Mouse (Mus musculus): ENCODE results near the gene Med1. TPM values are rescaled to one million over a fixed set of nuclear protein-coding genes. Genes with fewer than 3 reads are reported as not detected.

Gene Med1
- total and polyA plus RNA-seq, 3 experiments: 16.6 to 168 (median 44.2) TPM

GRCm38 (mm10) chr11:98137836-98138235 lies 55.3 kb downstream of the Med1 start:
- no peaks in the 10 kb centered on the region for H3K9me3 ChIP-seq (replicated peaks)
- DNase-seq (ENCODE audit: low spot score) (no peak), ATAC-seq (ENCODE audit: extremely low read depth, insufficient number of reproducible peaks, low FRiP score, poor library complexity, severe bottlenecking) (no peak)
- TF ChIP-seq GATA2 (IDR thresholded peaks at IDR 0.05; ENCODE audit: borderline replicate concordance, low read depth, low read length): no peak
- no peak for TF ChIP-seq POLR2AphosphoS5 (IDR thresholded peaks at IDR 0.05; ENCODE audit: insufficient replicate concordance, low read depth, low read length)
- TF ChIP-seq TAL1 (conservative IDR thresholded peaks at IDR 0.05; ENCODE audit: low read depth, low read length): no peak
- TF ChIP-seq CTCF (IDR thresholded peaks at IDR 0.05; ENCODE audit: low read depth, low read length): no peak
- H3K36me3 ChIP-seq (replicated peaks): peaks cover 62% of the 10 kb centered on the region
- no peaks in the 10 kb centered on the region for H3K27me3 ChIP-seq (ENCODE audit: insufficient read depth, low read length)
- H3K4me1 ChIP-seq (ENCODE audit: insufficient read depth, low read depth, low read length): peaks cover 7% of the 10 kb centered on the region
- H3K4me3 ChIP-seq (ENCODE audit: low read depth, low read length): no peak overlapping the region; the same call in 1 of the 2 replicates

- Histone ChIP-seq H3K4me1 (ENCODE audit: insufficient read depth, low read depth, low read length) (peaks cover 7% of the 10 kb centered on the region), H3K9me3 (replicated peaks) (no peaks in the 10 kb centered on the region), H3K36me3 (replicated peaks) (peaks cover 48% of the 10 kb centered on the region), H3K4me3 (ENCODE audit: low read depth, low read length) (no peak overlapping the region), H3K27me3 (ENCODE audit: insufficient read depth, low read length) (no peaks in the 10 kb centered on the region)
- ATAC-seq (ENCODE audit: extremely low read depth, insufficient number of reproducible peaks, low FRiP score, poor library complexity, severe bottlenecking) (no peak), DNase-seq (ENCODE audit: low spot score) (no peak)
- TF ChIP-seq CTCF (IDR thresholded peaks at IDR 0.05; ENCODE audit: low read depth, low read length) (no peak), POLR2AphosphoS5 (IDR thresholded peaks at IDR 0.05; ENCODE audit: insufficient replicate concordance, low read depth, low read length) (no peak), GATA2 (IDR thresholded peaks at IDR 0.05; ENCODE audit: borderline replicate concordance, low read depth, low read length) (no peak), GATA1 (IDR thresholded peaks at IDR 0.05; ENCODE audit: borderline replicate concordance, low read length) (no peak), TAL1 (conservative IDR thresholded peaks at IDR 0.05; ENCODE audit: low read depth, low read length) (no peak)
Observed at GRCm38 (mm10) chr11:98134951-98135350, 58.1 kb downstream of the Med1 start.

- no peak overlapping the region for H3K4me3 ChIP-seq (ENCODE audit: low read depth, low read length)
- no peak for DNase-seq (ENCODE audit: low spot score)
Observed at GRCm38 (mm10) chr11:98123424-98123823, 69.7 kb downstream of the Med1 start.

DNA sequence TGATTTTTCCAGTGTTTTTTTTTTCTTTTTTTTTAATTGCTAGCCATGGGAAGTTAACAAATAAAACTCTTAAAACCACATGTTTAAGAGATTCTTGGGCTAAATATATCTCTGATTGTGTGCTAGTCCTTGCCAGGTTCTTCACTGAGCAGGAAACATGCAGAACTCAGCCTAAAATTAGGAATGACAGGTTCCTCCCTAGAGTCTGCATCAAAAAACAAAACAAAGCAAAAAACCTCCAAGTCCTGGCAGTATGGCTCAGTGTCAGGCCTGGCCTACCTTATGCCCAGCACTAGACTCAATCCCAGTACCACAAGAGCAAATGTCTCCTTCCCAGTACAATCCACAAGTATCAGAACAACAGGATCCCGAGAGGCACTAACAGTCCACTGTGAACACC lies 78.7 kb downstream of the Med1 start:
- Histone ChIP-seq H3K4me3 (ENCODE audit: low read depth, low read length) (no peak overlapping the region), H3K27me3 (ENCODE audit: insufficient read depth, low read length) (no peaks in the 10 kb centered on the region), H3K4me1 (ENCODE audit: insufficient read depth, low read depth, low read length) (no peaks in the 10 kb centered on the region), H3K36me3 (replicated peaks) (peaks cover 82% of the 10 kb centered on the region), H3K9me3 (replicated peaks) (no peaks in the 10 kb centered on the region)
- DNase-seq (ENCODE audit: low spot score) (no peak), ATAC-seq (ENCODE audit: extremely low read depth, insufficient number of reproducible peaks, low FRiP score, poor library complexity, severe bottlenecking) (no peak)
- TF ChIP-seq TAL1 (conservative IDR thresholded peaks at IDR 0.05; ENCODE audit: low read depth, low read length) (no peak), GATA1 (IDR thresholded peaks at IDR 0.05; ENCODE audit: borderline replicate concordance, low read length) (no peak), GATA2 (IDR thresholded peaks at IDR 0.05; ENCODE audit: borderline replicate concordance, low read depth, low read length) (no peak), POLR2AphosphoS5 (IDR thresholded peaks at IDR 0.05; ENCODE audit: insufficient replicate concordance, low read depth, low read length) (no peak), CTCF (IDR thresholded peaks at IDR 0.05; ENCODE audit: low read depth, low read length) (no peak)

More at GRCm38 (mm10) chr11:98123424-98123823, 69.7 kb downstream of the Med1 start:
- Histone ChIP-seq H3K9me3 (replicated peaks) (no peaks in the 10 kb centered on the region), H3K36me3 (replicated peaks) (peaks cover 79% of the 10 kb centered on the region), H3K4me1 (ENCODE audit: insufficient read depth, low read depth, low read length) (no peaks in the 10 kb centered on the region; the same call in 1 of the 2 replicates), H3K27me3 (ENCODE audit: insufficient read depth, low read length) (no peaks in the 10 kb centered on the region)
- no peak for ATAC-seq (ENCODE audit: extremely low read depth, insufficient number of reproducible peaks, low FRiP score, poor library complexity, severe bottlenecking)
- no peak for TF ChIP-seq GATA2 (IDR thresholded peaks at IDR 0.05; ENCODE audit: borderline replicate concordance, low read depth, low read length)

DNA sequence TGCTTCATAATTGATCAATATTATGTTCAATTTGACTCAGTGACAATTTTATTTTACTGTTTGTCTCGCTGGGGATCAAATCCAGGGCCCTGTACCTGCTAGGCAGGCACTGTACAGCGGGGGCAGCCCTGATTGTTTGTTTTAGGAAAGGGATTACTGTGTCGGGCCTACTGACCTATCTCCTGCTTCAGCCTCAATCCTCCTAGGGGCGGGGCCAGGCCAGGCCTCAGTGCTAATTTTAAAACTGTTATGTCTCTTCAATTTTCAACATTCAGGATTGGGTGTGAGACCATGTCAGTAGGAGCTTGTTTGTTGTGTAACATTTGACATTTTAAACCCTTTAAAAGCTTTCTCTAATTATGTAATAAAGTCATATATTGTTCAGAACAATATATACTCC lies 79.6 kb downstream of the Med1 start:
- no peak for ATAC-seq (ENCODE audit: extremely low read depth, insufficient number of reproducible peaks, low FRiP score, poor library complexity, severe bottlenecking)
- Histone ChIP-seq H3K9me3 (replicated peaks) (no peaks in the 10 kb centered on the region), H3K36me3 (replicated peaks) (peaks cover 82% of the 10 kb centered on the region), H3K4me1 (ENCODE audit: insufficient read depth, low read depth, low read length) (no peaks in the 10 kb centered on the region), H3K4me3 (ENCODE audit: low read depth, low read length) (no peak overlapping the region), H3K27me3 (ENCODE audit: insufficient read depth, low read length) (no peaks in the 10 kb centered on the region)
- TF ChIP-seq GATA2 (IDR thresholded peaks at IDR 0.05; ENCODE audit: borderline replicate concordance, low read depth, low read length): no peak
- TF ChIP-seq CTCF (IDR thresholded peaks at IDR 0.05; ENCODE audit: low read depth, low read length): no peak
- TF ChIP-seq GATA1 (IDR thresholded peaks at IDR 0.05; ENCODE audit: borderline replicate concordance, low read length): no peak
- TF ChIP-seq POLR2AphosphoS5 (IDR thresholded peaks at IDR 0.05; ENCODE audit: insufficient replicate concordance, low read depth, low read length): no peak
- no peak for TF ChIP-seq TAL1 (conservative IDR thresholded peaks at IDR 0.05; ENCODE audit: low read depth, low read length)
- DNase-seq (ENCODE audit: low spot score): no peak

DNA sequence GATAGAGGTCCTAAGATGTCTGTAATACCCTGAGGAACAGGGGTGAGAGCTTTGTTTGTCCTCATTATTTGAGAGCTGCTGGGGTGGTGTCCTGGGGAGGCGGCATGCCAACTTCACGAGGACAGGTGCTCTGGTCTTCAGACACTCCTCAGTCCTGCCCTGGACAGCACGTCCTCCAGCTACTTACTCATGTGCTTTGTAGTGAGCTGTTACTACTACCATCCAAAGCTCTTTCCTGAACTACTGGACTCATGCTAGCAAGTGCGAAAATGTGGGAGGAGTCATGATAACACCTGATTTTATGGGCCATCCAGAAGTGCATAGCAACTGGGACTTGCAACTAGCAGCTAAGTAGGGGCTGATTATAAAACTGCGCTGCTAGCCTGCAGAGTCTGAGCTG lies 83.4 kb downstream of the Med1 start:
- ATAC-seq (ENCODE audit: extremely low read depth, insufficient number of reproducible peaks, low FRiP score, poor library complexity, severe bottlenecking) (no peak), DNase-seq (ENCODE audit: low spot score) (no peak)
- Histone ChIP-seq H3K36me3 (replicated peaks) (peaks cover 92% of the 10 kb centered on the region), H3K27me3 (ENCODE audit: insufficient read depth, low read length) (no peaks in the 10 kb centered on the region), H3K4me1 (ENCODE audit: insufficient read depth, low read depth, low read length) (no peaks in the 10 kb centered on the region), H3K4me3 (ENCODE audit: low read depth, low read length) (no peak overlapping the region), H3K9me3 (replicated peaks) (no peaks in the 10 kb centered on the region)
- TF ChIP-seq POLR2AphosphoS5 (IDR thresholded peaks at IDR 0.05; ENCODE audit: insufficient replicate concordance, low read depth, low read length) (no peak), CTCF (IDR thresholded peaks at IDR 0.05; ENCODE audit: low read depth, low read length) (no peak), TAL1 (conservative IDR thresholded peaks at IDR 0.05; ENCODE audit: low read depth, low read length) (no peak), GATA1 (IDR thresholded peaks at IDR 0.05; ENCODE audit: borderline replicate concordance, low read length) (no peak), GATA2 (IDR thresholded peaks at IDR 0.05; ENCODE audit: borderline replicate concordance, low read depth, low read length) (no peak)

Other genes starting within 250 kb of the Med1 start
- gene Plxdc1, start 206.8 kb downstream of the Med1 start, total RNA-seq (2014; fragmentation: Nextera tagmentation): not detected in 2 replicates
- gene Plxdc1, start 206.8 kb downstream of the Med1 start, total RNA-seq (2017): 0.06 and 0.11 TPM in 2 replicates
- 0.03 TPM in 2 replicates for gene Plxdc1, start 206.8 kb downstream of the Med1 start, polyA plus RNA-seq (2012)
- gene Arl5c, start 197.1 kb downstream of the Med1 start, total RNA-seq (2014; fragmentation: Nextera tagmentation): not detected in 2 replicates
- gene Arl5c, start 197.1 kb downstream of the Med1 start, total RNA-seq (2017): 0.44 TPM in 1 of 2 replicates, not detected in the other
- gene Arl5c, start 197.1 kb downstream of the Med1 start, polyA plus RNA-seq (2012): not detected in 2 replicates
- 1.4 TPM in 1 of 2 replicates, not detected in the other for gene Cacnb1, start 170.3 kb downstream of the Med1 start, total RNA-seq (2014; fragmentation: Nextera tagmentation)
- gene Cacnb1, start 170.3 kb downstream of the Med1 start, total RNA-seq (2017): 0.05 and 0.41 TPM in 2 replicates
- gene Cacnb1, start 170.3 kb downstream of the Med1 start, polyA plus RNA-seq (2012): 0.61 and 0.63 TPM in 2 replicates
- gene Rpl19, start 166.6 kb downstream of the Med1 start, total RNA-seq (2014; fragmentation: Nextera tagmentation): 3,100 and 3,267 TPM in 2 replicates
- 2,161 and 2,395 TPM in 2 replicates for gene Rpl19, start 166.6 kb downstream of the Med1 start, total RNA-seq (2017)
- gene Rpl19, start 166.6 kb downstream of the Med1 start, polyA plus RNA-seq (2012): 2,216 and 2,673 TPM in 2 replicates
- gene Stac2, start 139.8 kb downstream of the Med1 start, total RNA-seq (2014; fragmentation: Nextera tagmentation): not detected in 2 replicates
- gene Stac2, start 139.8 kb downstream of the Med1 start, total RNA-seq (2017): 0.05 TPM in 1 of 2 replicates, not detected in the other
- not detected in 2 replicates for gene Stac2, start 139.8 kb downstream of the Med1 start, polyA plus RNA-seq (2012)
- 43.7 and 55.3 TPM in 2 replicates for gene Fbxl20, start 42.9 kb downstream of the Med1 start, total RNA-seq (2014; fragmentation: Nextera tagmentation)
- 22.4 and 23.7 TPM in 2 replicates for gene Fbxl20, start 42.9 kb downstream of the Med1 start, total RNA-seq (2017)
- 12.9 and 13.2 TPM in 2 replicates for gene Fbxl20, start 42.9 kb downstream of the Med1 start, polyA plus RNA-seq (2012)
- 84.8 and 93.7 TPM in 2 replicates for gene Cdk12, start 9.8 kb upstream of the Med1 start, total RNA-seq (2014; fragmentation: Nextera tagmentation)
- 45.5 and 54.0 TPM in 2 replicates for gene Cdk12, start 9.8 kb upstream of the Med1 start, total RNA-seq (2017)
- 17.4 and 20.4 TPM in 2 replicates for gene Cdk12, start 9.8 kb upstream of the Med1 start, polyA plus RNA-seq (2012)
- not detected in 2 replicates for gene Neurod2, start 136.4 kb upstream of the Med1 start, total RNA-seq (2014; fragmentation: Nextera tagmentation)
- gene Neurod2, start 136.4 kb upstream of the Med1 start, total RNA-seq (2017): 0.05 and 0.06 TPM in 2 replicates
- not detected in 2 replicates for gene Neurod2, start 136.4 kb upstream of the Med1 start, polyA plus RNA-seq (2012)
- gene Ppp1r1b, start 155.1 kb upstream of the Med1 start, total RNA-seq (2014; fragmentation: Nextera tagmentation): not detected in 2 replicates
- not detected in 2 replicates for gene Ppp1r1b, start 155.1 kb upstream of the Med1 start, total RNA-seq (2017)
- not detected in 2 replicates for gene Ppp1r1b, start 155.1 kb upstream of the Med1 start, polyA plus RNA-seq (2012)
- gene Stard3, start 165.1 kb upstream of the Med1 start, total RNA-seq (2014; fragmentation: Nextera tagmentation): 10.9 and 14.3 TPM in 2 replicates
- gene Stard3, start 165.1 kb upstream of the Med1 start, total RNA-seq (2017): 18.5 and 20.0 TPM in 2 replicates
- 22.9 and 28.4 TPM in 2 replicates for gene Stard3, start 165.1 kb upstream of the Med1 start, polyA plus RNA-seq (2012)
- gene Tcap, start 190.5 kb upstream of the Med1 start, total RNA-seq (2014; fragmentation: Nextera tagmentation): not detected in 2 replicates
- 0.23 TPM in 1 of 2 replicates, not detected in the other for gene Tcap, start 190.5 kb upstream of the Med1 start, total RNA-seq (2017)
- 0.13 TPM in 1 of 2 replicates, not detected in the other for gene Tcap, start 190.5 kb upstream of the Med1 start, polyA plus RNA-seq (2012)
- gene Pnmt, start 193.2 kb upstream of the Med1 start, total RNA-seq (2014; fragmentation: Nextera tagmentation): not detected in 2 replicates
- gene Pnmt, start 193.2 kb upstream of the Med1 start, total RNA-seq (2017): 0.12 TPM in 1 of 2 replicates, not detected in the other
- gene Pnmt, start 193.2 kb upstream of the Med1 start, polyA plus RNA-seq (2012): not detected in 2 replicates
- gene Pgap3, start 207.2 kb upstream of the Med1 start, total RNA-seq (2014; fragmentation: Nextera tagmentation): 2.2 and 7.4 TPM in 2 replicates
- 2.7 and 3.0 TPM in 2 replicates for gene Pgap3, start 207.2 kb upstream of the Med1 start, total RNA-seq (2017)
- gene Pgap3, start 207.2 kb upstream of the Med1 start, polyA plus RNA-seq (2012): 7.5 and 9.1 TPM in 2 replicates
- not detected in 2 replicates for gene Erbb2, start 219.2 kb upstream of the Med1 start, total RNA-seq (2014; fragmentation: Nextera tagmentation)
- 0.05 TPM in 1 of 2 replicates, not detected in the other for gene Erbb2, start 219.2 kb upstream of the Med1 start, total RNA-seq (2017)
- gene Erbb2, start 219.2 kb upstream of the Med1 start, polyA plus RNA-seq (2012): not detected in 2 replicates
- gene Mien1, start 245.7 kb upstream of the Med1 start, total RNA-seq (2014; fragmentation: Nextera tagmentation): 19.6 and 27.2 TPM in 2 replicates
- gene Mien1, start 245.7 kb upstream of the Med1 start, total RNA-seq (2017): 63.9 and 75.0 TPM in 2 replicates
- gene Mien1, start 245.7 kb upstream of the Med1 start, polyA plus RNA-seq (2012): 44.3 and 45.5 TPM in 2 replicates

Measured in G1E (cell line).